Mouse (Mus musculus): ENCODE data around the gene Ttyh1. TPM values are rescaled to one million over a fixed set of nuclear protein-coding genes. Genes with fewer than 3 reads are reported as not detected.
A peak's percentile ranks its signal among the peaks of the same experiment; 100 is the strongest.
"Not testable (repeated sequence)": the region's sequence is repeated elsewhere in the genome, so short reads cannot be mapped to it uniquely, and the experiment has no call there.

Ttyh1 gene
- total and polyA plus RNA-seq, 2 experiments from 2014 or later, result 186 to 742 TPM

DNA sequence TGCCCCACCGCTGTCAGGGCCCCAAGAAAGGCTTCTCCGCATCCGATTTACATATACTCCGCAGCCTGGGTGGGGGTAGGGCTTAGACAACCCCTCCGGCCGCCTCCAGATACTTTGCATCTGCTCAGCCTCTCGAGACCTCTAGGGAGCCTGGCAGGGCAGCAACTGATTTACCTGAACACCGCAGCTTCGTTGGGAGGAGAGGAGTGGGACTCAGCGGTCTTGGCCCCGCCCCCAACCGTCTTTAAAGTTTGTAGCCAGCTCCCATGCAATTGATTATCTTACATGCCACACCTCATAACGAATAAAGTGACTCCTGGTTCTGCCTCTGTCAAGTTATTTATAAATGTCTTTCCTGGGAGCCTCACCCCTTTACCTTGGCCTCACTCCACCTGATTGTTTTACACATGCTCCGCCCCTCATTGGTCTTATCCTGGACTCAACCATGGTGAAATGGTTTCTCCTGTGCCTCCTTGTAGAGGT lies 30.9 kb downstream of the Ttyh1 start, which contains the start of gene Leng9:
Gene Leng9, minus strand, starts transcription at position 316 of the 483 bp plus-strand sequence.
- ATAC-seq (ENCODE audit: low FRiP score) (peak; percentile 14; the same call in 1 of the 2 replicates), DNase-seq (ENCODE audit: low spot score) (peak; percentile 32)
- Histone ChIP-seq H3K36me3 (ENCODE audit: insufficient read depth, low read length) (peaks cover 17% of the 10 kb centered on the region), H3K27me3 (ENCODE audit: insufficient read depth, low read length) (peaks cover 5% of the 10 kb centered on the region; the same call in 1 of the 2 replicates), H3K4me1 (ENCODE audit: insufficient read depth, low read length) (no peaks in the 10 kb centered on the region), H3K9ac (replicated peaks; ENCODE audit: low read length, poor library complexity, severe bottlenecking) (peak within 1 kb of the TSS; percentile 84), H3K4me3 (ENCODE audit: low read depth, low read length) (peak within 1 kb of the TSS; percentile 74), H3K4me2 (ENCODE audit: low read depth, low read length, poor library complexity, severe bottlenecking) (peak within 1 kb of the TSS; percentile 80), H3K9me3 (ENCODE audit: low read length) (no peaks in the 10 kb centered on the region), H3K27ac (ENCODE audit: low read depth, low read length) (peak within 1 kb of the TSS; percentile 94)
- WGBS, result under 1% methylated on average over 14 of the region's 14 CpGs
- no peak for TF ChIP-seq CTCF (IDR thresholded peaks at IDR 0.05)

DNA sequence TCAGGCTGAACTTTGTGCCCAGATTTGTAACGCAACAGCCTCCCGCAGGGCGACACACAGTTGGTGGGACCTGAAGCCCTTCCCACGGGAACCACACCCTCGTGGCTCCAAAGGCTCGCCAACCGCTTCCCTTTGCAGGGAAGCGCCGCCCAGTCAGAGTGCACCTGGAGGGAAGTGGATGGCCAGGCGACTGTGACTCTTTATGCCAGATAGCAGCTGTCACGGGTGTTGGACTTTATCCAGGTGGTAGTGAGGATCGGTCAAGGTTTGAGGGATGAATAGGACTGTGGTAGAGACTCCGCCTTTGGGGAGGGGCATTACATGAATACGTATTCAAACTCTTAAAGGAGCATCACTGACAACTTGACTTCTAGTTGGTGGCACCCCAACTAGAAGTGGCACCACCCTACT lies 31.6 kb downstream of the Ttyh1 start:
- TF ChIP-seq CTCF (IDR thresholded peaks at IDR 0.05), result no peak
- peak overlapping the region; percentile 74 for H3K4me3 ChIP-seq (ENCODE audit: low read depth, low read length)
- ATAC-seq (ENCODE audit: low FRiP score), result peak; percentile 13; the same call in 1 of the 2 replicates
- no peaks in the 10 kb centered on the region for H3K9me3 ChIP-seq (ENCODE audit: low read length)
- peak overlapping the region; percentile 29; the same call in 1 of the 2 replicates for H3K9ac ChIP-seq (replicated peaks; ENCODE audit: low read length, poor library complexity, severe bottlenecking)
- no peak overlapping the region for H3K27ac ChIP-seq (ENCODE audit: low read depth, low read length)
- peaks cover 5% of the 10 kb centered on the region; the same call in 1 of the 2 replicates for H3K27me3 ChIP-seq (ENCODE audit: insufficient read depth, low read length)
- no peaks in the 10 kb centered on the region for H3K4me1 ChIP-seq (ENCODE audit: insufficient read depth, low read length)
- H3K4me2 ChIP-seq (ENCODE audit: low read depth, low read length, poor library complexity, severe bottlenecking), result peak overlapping the region; percentile 80
- peak; percentile 76 for DNase-seq (ENCODE audit: low spot score)
- H3K36me3 ChIP-seq (ENCODE audit: insufficient read depth, low read length), result peaks cover 11% of the 10 kb centered on the region
- 3% methylated on average over 14 of the region's 14 CpGs for WGBS

DNA sequence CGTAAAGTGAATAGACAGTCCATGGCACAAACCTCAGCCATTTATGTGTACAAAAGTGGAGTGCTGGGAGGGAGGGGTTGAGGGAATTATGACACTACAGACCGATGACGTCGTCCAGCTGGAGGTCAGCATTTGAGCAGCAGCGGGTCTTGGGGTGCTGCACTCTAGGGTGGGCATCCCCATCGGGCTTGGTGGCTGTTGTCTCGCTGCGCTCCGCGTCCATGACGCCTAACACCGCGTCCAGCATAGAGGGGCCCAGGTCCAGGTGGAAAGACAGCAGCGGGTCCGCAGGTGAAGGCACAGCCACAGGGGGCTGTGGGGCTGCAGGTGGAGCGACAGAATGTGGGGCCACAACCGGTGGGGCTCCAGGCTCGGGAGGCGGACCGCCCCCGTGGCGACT lies 32.0 kb downstream of the Ttyh1 start:
- ATAC-seq (ENCODE audit: low FRiP score), result peak; percentile 4; the same call in 1 of the 2 replicates
- no peak for TF ChIP-seq CTCF (IDR thresholded peaks at IDR 0.05)
- DNase-seq (ENCODE audit: low spot score), result no peak

DNA sequence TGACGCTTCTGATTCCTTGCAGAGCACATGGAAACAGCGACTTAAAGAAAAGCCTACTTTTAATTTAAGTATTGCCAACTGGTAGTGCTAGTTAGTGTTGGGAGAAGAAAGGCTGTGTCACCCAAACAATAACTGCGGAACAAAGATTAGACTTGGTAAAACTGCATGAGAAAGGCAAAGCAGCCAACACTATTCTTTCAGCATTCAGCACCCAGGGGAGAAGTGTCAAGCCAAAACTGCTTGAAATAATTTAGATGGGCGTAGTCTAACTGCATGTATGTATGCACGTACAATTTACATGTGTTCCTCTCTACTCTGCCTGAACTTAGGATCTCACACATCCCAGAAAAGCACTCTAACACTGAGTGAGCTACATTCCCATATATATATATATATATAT lies 35.1 kb downstream of the Ttyh1 start:
- DNase-seq (ENCODE audit: low spot score) (no peak), ATAC-seq (ENCODE audit: low FRiP score) (no peak)
- TF ChIP-seq CTCF (IDR thresholded peaks at IDR 0.05), result no peak
- H3K27me3 ChIP-seq (ENCODE audit: insufficient read depth, low read length), result peaks cover 5% of the 10 kb centered on the region; the same call in 1 of the 2 replicates
- H3K27ac ChIP-seq (ENCODE audit: low read depth, low read length), result no peak overlapping the region
- WGBS, result 72% methylated on average over 5 of the region's 5 CpGs
- H3K36me3 ChIP-seq (ENCODE audit: insufficient read depth, low read length), result no peaks in the 10 kb centered on the region
- no peaks in the 10 kb centered on the region for H3K4me1 ChIP-seq (ENCODE audit: insufficient read depth, low read length)
- no peak overlapping the region for H3K4me3 ChIP-seq (ENCODE audit: low read depth, low read length)
- no peak overlapping the region for H3K4me2 ChIP-seq (ENCODE audit: low read depth, low read length, poor library complexity, severe bottlenecking)
- no peaks in the 10 kb centered on the region for H3K9me3 ChIP-seq (ENCODE audit: low read length)
- no peak overlapping the region for H3K9ac ChIP-seq (replicated peaks; ENCODE audit: low read length, poor library complexity, severe bottlenecking)

More for the DNA sequence above, 32.0 kb downstream of the Ttyh1 start:
- H3K9ac ChIP-seq (replicated peaks; ENCODE audit: low read length, poor library complexity, severe bottlenecking), result peak overlapping the region; percentile 39
- no peak overlapping the region for H3K27ac ChIP-seq (ENCODE audit: low read depth, low read length)
- H3K9me3 ChIP-seq (ENCODE audit: low read length), result no peaks in the 10 kb centered on the region
- peaks cover 8% of the 10 kb centered on the region for H3K36me3 ChIP-seq (ENCODE audit: insufficient read depth, low read length)
- peaks cover 5% of the 10 kb centered on the region; the same call in 1 of the 2 replicates for H3K27me3 ChIP-seq (ENCODE audit: insufficient read depth, low read length)
- H3K4me3 ChIP-seq (ENCODE audit: low read depth, low read length), result peak overlapping the region; percentile 74
- H3K4me1 ChIP-seq (ENCODE audit: insufficient read depth, low read length), result no peaks in the 10 kb centered on the region
- 12% methylated on average over 22 of the region's 22 CpGs for WGBS
- peak overlapping the region; percentile 80 for H3K4me2 ChIP-seq (ENCODE audit: low read depth, low read length, poor library complexity, severe bottlenecking)

DNA sequence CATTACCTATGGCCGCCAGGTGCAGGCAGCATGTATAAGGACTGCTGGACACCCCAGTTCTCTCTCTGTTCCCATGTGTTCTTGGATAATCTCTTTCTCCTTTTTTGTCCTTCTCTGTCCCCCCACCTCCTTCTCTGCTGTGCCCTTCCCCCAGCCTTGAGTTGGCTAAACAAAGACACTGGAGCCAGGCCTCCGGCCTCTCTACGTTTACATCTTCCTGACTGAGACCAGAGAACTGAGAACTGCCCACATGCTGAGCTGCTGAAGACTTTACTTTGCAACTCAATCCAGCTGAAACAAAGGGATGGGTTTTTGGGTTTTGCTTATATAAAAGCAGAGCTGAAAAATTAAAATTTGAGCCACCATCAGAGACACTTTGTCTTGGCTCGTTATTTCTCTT lies 35.8 kb downstream of the Ttyh1 start:
- no peak overlapping the region for H3K9ac ChIP-seq (replicated peaks; ENCODE audit: low read length, poor library complexity, severe bottlenecking)
- 39% methylated on average over 4 of the region's 4 CpGs for WGBS
- H3K27ac ChIP-seq (ENCODE audit: low read depth, low read length), result no peak overlapping the region
- no peak overlapping the region for H3K4me3 ChIP-seq (ENCODE audit: low read depth, low read length)
- H3K4me2 ChIP-seq (ENCODE audit: low read depth, low read length, poor library complexity, severe bottlenecking), result no peak overlapping the region
- H3K9me3 ChIP-seq (ENCODE audit: low read length), result no peaks in the 10 kb centered on the region
- no peak for TF ChIP-seq CTCF (IDR thresholded peaks at IDR 0.05)
- no peak for ATAC-seq (ENCODE audit: low FRiP score)
- peaks cover 5% of the 10 kb centered on the region; the same call in 1 of the 2 replicates for H3K27me3 ChIP-seq (ENCODE audit: insufficient read depth, low read length)
- H3K36me3 ChIP-seq (ENCODE audit: insufficient read depth, low read length), result no peaks in the 10 kb centered on the region
- no peak for DNase-seq (ENCODE audit: low spot score)
- H3K4me1 ChIP-seq (ENCODE audit: insufficient read depth, low read length), result no peaks in the 10 kb centered on the region

DNA sequence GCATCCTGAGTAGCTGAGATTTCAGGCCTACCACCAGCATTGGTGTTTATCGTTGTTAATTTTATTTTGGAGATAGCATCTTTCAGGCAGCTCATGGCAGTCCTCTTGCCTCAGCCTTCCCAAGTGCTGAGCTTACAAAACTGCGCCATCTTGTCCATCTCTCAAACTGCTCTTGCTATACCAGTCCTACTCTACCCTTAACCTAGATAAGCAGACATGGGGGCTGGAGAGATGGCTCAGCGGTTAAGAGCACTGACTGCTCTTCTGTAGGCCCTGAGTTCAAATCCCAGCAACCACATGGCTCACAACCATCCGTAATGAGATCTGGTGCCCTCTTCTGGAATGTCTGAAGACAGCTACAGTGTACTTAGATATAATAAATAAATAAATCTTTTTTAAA lies 42.4 kb downstream of the Ttyh1 start:
- ATAC-seq (ENCODE audit: low FRiP score); H3K4me3 ChIP-seq (ENCODE audit: low read depth, low read length); H3K4me1 ChIP-seq (ENCODE audit: insufficient read depth, low read length); H3K9me3 ChIP-seq (ENCODE audit: low read length); H3K4me2 ChIP-seq (ENCODE audit: low read depth, low read length, poor library complexity, severe bottlenecking); H3K9ac ChIP-seq (replicated peaks; ENCODE audit: low read length, poor library complexity, severe bottlenecking); H3K27me3 ChIP-seq (ENCODE audit: insufficient read depth, low read length); DNase-seq (ENCODE audit: low spot score); H3K27ac ChIP-seq (ENCODE audit: low read depth, low read length); H3K36me3 ChIP-seq (ENCODE audit: insufficient read depth, low read length): not testable (repeated sequence)
- 91% methylated on average over 4 of the region's 4 CpGs for WGBS
- 0 out of 2 replicates have a peak, but pooled peaks have one; percentile 14 for TF ChIP-seq CTCF (IDR thresholded peaks at IDR 0.05)

Measured in midbrain, postnatal 0 days (tissue).